Mouse (Mus musculus) lung, adult 2 months (tissue): ENCODE results near the gene Gsta2. TPM values are rescaled to one million over a fixed set of nuclear protein-coding genes. Genes with fewer than 3 reads are reported as not detected.
"Not testable (repeated sequence)": the region's sequence is repeated elsewhere in the genome, so short reads cannot be mapped to it uniquely, and the experiment has no call there.

ENCODE experiments used
- DNase-seq: peaks from one replicate; pipeline ENCODE4 v3.0.0; 2022
- H3K4me1 ChIP-seq: fragments of 200-500 bp; 2 replicates; pipeline ENCODE4 v1.6.1; 2011; ENCODE audit warnings: low read length; ENCODE audit not compliant: control insufficient read depth, insufficient read depth
- H3K4me3 ChIP-seq: fragments of 200-500 bp; replicated peaks from 2 replicates; pipeline ENCODE3; 2011; ENCODE audit warnings: low read depth, mild to moderate bottlenecking, control low read depth, low read length; ENCODE audit errors: extremely low read depth
- CTCF ChIP-seq: fragments of 200-500 bp; IDR thresholded peaks from 2 replicates; pipeline ENCODE4 v1.5.1; 2011; ENCODE audit warnings: mild to moderate bottlenecking, low read length, control low read depth; ENCODE audit not compliant: insufficient read depth
- POLR2A ChIP-seq: fragments of 200-500 bp; IDR thresholded peaks from 2 replicates; pipeline ENCODE4 v1.6.1; 2011; ENCODE audit warnings: low read depth, mild to moderate bottlenecking, control low read depth, low read length, borderline replicate concordance; ENCODE audit errors: extremely low read depth
- WGBS: fragments of 180-500 bp; shearing (Covaris S2); methylation state at CpG from one replicate; pipeline ENCODE4 v1.1.7; 2018; 5-methylcytosine and 5-hydroxymethylcytosine counted together
- polyA plus RNA-seq: library from polyadenylated mRNA; depleted of rRNA; stranded (reverse); fragments of >200 nt; gene quantifications from 2 replicates; pipeline ENCODE4 v1.2.3, GENCODE M21; 2012

Gene Gsta2
- polyA plus RNA-seq, 1 experiment, result 5.0 TPM

DNA sequence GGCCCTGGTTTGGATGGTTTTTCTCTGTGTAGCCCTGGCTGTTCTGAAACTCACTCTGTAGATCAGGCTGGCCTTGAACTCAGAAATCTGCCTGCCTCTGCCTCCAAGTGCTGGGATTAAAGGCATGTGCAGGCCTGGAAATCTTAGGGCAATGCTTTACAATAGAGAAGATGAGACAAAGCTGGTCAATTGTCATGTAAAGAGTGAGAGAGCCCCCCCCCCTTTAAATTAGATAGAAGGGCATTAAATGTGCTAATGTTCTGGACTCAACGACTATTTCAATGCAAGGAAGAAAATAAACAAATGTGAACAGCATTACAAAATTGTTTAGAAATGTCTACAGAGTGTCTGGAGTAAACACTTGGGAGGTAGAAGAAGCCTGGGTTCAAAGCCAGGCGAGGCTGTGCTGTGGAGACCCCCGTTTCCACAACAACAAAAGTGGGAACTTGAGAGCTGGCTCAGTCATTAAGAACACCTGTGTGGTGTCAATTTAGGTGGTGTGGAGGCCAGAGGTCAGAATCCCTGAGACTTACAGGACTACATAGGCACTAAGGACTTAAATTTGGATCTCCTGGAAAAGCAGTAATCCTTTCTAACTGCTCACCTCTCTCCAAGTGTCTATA lies 13.2 kb upstream of the Gsta2 start:
- 66% methylated on average over 3 of the region's 3 CpGs for WGBS
- H3K4me1 ChIP-seq, result no peaks in the 10 kb centered on the region
- TF ChIP-seq POLR2A (no peak), CTCF (no peak)
- DNase-seq, result no peak
- H3K4me3 ChIP-seq, result no peak overlapping the region

DNA sequence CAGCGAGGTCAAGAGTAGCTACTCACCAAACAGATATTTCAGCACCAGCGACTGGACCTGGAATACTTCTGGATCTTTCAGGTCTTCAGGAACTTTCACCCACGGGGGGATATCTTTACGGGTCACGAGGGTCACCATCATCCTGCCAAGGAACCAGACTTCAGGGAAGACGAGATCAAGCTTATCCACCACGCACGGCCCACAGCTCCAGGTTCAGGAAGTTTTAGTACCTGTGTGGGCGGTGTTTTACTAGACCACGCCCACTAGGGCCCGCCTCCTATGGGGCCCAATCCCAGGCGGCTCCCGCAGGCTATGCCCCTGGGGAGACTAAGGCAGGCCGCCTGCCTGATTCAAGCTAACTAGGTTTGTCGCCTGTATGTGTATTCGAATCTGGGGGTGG lies 12.4 kb upstream of the Gsta2 start, which contains the start of gene Dppa5a:
Gene Dppa5a (minus strand): TSS at position 219 of the 400 bp plus-strand sequence.
- WGBS, result 89% methylated on average over 16 of the region's 16 CpGs
- not testable (repeated sequence) for DNase-seq, H3K4me3 ChIP-seq, H3K4me1 ChIP-seq

DNA sequence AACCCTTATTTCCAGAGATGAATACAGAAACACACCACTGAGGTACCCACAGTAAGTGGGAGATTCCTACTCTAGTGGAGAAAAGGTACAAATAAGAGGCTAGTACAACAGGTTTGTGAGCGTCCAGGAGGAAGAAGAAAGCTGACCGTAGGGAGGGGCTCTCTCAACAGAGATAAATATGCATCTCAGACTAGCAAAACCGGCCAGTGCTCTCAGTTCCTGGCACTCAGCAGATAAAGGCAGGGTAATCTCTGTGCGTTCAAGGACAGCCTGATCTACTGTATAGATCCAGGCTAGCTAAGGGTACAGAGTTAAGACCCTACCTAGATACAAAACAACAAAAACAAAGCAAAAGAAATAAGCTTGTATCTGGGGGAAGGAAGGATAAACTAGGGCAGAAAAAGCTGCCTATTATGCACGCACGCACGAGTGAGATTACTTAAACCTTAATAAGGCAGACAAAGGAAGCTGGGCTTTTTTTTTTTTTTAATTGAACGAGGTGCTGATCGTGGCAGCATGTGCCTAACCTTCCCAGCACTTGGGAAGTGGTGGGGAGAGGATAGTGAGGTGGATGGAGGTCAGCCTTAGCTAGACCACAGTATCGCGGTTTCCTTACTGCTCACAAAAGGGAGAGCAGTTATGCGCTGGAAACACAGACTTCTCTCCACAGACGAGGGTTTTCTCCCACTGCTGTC lies 10.4 kb upstream of the Gsta2 start:
- WGBS, result 56% methylated on average over 13 of the region's 13 CpGs
- H3K4me3 ChIP-seq, result no peak overlapping the region
- no peaks in the 10 kb centered on the region; the same call in 1 of the 2 replicates for H3K4me1 ChIP-seq
- TF ChIP-seq CTCF (no peak), POLR2A (no peak)
- no peak for DNase-seq

DNA sequence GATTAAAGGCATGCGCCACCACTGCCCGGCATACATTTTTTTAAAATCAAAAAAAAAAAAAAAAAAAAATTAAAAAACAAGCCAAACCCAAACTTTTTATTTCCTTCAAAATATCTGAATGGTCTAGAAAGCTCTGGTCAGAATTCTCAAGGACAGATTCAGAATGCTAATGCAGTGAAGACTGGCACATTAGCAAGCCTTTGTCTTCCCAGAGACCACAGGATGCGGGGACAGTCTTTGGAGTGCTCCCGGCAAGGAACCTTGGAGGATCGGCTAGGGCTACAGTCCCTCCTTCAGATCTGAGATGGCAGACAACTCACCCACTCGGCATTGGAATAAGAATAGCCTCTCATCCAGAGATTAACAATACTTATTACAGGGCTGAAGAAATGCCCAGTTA lies 9.1 kb upstream of the Gsta2 start:
- Histone ChIP-seq H3K4me1 (no peaks in the 10 kb centered on the region; the same call in 1 of the 2 replicates), H3K4me3 (no peak overlapping the region)
- TF ChIP-seq POLR2A (no peak), CTCF (no peak)
- DNase-seq, result no peak
- 93% methylated on average over 6 of the region's 6 CpGs for WGBS

DNA sequence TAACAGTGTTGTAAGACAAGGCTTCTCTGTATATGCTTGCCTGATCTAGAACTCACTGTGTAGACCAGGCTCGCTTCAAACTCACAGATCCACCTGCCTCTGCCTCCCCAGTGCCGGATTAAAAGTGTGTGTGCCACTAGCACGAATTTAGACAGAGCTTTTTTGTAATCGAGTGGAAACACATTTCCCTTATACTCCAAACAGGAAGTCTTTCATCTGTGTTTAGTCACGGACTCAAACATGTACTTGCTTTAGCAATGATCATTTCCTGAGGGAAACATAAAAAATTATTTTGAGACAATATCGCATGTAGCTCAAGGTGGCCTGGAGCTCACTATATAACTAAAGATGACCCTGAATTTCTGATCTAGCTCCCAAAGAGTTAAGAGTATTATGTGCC lies 7.8 kb upstream of the Gsta2 start:
- TF ChIP-seq CTCF, result no peak
- TF ChIP-seq POLR2A, result no peak
- Histone ChIP-seq H3K4me1 (no peaks in the 10 kb centered on the region; the same call in 1 of the 2 replicates), H3K4me3 (no peak overlapping the region)
- DNase-seq, result no peak
- 34% methylated on average over 6 of the region's 6 CpGs for WGBS

DNA sequence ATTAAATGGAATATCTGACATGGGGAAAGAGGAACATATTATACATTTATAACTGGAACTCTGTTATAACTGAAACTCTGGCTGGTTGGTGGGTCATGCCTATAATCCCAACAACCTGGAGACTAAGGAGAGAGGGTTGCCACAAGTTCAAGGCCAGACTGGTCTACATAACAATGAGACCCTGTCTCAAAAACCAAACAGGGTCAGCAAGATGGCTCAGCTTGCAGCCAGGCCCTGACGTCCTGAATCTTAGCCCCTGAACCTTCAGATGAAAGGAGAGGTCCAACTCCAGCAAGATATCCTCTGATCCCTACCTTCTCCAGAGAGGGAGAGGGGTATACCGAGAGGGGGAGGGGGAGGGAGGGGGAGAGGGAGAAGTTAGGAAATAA lies 4.9 kb upstream of the Gsta2 start:
- no peaks in the 10 kb centered on the region; the same call in 1 of the 2 replicates for H3K4me1 ChIP-seq
- TF ChIP-seq CTCF (no peak), POLR2A (no peak)

DNA sequence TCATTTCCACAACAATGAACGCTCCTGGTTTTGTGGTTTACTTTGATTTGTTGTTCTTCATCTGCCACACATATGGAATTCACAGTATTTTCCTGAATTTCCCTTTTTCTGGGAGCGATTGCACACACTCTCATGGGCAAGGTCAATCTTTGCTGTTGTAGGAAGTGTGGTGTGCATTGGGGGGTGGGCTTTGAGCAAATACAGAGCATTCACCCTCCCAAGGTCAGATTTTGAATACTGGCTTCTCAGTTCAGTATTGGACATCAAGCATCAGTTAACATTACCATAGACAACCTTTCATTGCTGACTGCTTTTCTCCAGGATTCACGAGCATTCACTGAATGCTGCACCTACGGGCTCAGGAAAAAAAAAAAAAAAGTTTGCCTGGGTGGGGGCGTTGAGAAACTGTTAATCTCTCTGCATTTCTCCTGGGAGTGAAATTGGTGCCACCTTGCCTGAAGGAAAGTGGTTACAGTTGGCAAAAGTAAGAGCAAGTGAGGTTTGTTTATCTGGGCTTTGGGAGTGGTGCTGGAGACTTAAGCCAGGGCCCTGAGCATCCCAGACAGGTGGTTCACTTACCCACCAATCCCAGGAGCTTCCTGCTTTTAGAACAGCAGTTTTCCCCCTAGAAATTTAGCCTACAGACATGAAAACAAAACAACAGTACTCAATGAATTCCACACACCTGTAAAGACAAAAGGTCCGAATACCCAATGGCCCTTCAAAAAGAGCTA lies 4.3 kb upstream of the Gsta2 start:
- TF ChIP-seq CTCF, result no peak
- TF ChIP-seq POLR2A, result no peak
- WGBS, result 85% methylated on average over 6 of the region's 6 CpGs
- DNase-seq, result no peak

More for the DNA sequence above, 4.9 kb upstream of the Gsta2 start:
- 51% methylated on average over 2 of the region's 2 CpGs for WGBS
- no peak overlapping the region for H3K4me3 ChIP-seq
- no peak for DNase-seq

DNA sequence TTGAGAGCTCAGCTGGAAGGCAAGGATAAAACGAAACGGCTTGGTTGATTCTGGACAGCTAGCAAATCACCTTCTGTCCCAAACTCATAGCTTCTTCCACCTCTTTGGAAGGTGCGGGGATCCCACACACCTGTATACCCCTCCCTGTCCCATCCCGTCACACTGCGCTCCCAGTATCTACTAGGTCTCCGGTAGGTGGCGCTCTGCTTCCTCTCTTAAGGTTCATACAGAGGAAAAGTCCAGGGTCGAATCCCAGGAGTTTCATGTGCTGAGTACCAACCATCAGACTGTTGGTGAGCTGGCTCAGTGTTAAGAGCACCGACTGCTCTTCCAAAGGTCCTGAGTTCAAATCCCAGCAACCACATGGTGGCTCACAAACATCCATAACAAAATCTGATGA lies 2.5 kb upstream of the Gsta2 start:
- Histone ChIP-seq H3K4me3 (no peak overlapping the region), H3K4me1 (no peaks in the 10 kb centered on the region; the same call in 1 of the 2 replicates)
- peak; percentile 61 for DNase-seq
- WGBS, result 9% methylated on average over 9 of the region's 9 CpGs
- TF ChIP-seq POLR2A, result no peak
- peak; percentile 76 for TF ChIP-seq CTCF

More for the DNA sequence above, 4.3 kb upstream of the Gsta2 start:
- Histone ChIP-seq H3K4me3 (no peak overlapping the region), H3K4me1 (no peaks in the 10 kb centered on the region; the same call in 1 of the 2 replicates)

DNA sequence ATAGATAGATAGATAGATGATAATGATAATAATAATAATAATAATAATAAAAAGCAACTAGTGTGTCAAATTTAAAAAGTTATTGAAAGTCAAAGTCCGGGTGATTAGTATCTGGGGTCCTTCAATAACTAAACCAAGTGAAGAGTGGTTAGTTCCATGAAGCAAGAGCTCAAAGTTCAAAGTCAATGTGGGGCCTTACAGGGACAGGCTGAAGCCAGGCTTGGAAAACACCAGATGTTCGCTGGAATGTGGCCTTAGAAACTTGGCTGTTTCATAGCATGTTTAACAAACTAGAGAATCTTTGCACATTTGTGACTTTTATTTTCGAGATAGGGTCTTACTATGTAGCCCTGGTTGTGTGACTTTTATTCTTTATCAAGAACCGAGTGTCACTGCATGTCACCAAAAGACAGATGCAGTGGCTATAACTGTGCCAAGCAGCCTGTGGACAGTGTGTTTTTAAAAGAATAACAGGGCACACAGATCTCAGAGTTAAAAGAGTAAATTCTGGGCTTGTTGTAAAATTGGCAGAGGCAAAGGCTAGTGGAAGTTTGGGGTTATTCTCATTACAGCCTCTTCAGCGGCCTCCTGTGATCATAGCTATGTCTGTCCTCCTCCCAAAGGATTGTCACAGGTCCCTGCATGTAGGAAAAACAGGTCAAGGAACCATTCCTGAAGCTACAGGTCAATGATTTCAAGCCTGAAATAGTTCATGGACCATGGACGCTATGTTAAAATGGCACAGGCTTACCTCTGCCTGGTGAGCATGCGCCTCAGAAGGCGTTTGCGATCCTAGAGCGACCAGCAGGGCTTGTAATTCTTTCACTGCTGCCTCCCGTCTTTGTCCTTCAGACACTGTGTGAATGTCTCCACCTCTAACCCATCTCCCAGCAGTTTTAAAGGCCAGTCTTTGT lies 666 bp downstream of the Gsta2 start:
- no peak overlapping the region for H3K4me3 ChIP-seq
- WGBS, result 76% methylated on average over 11 of the region's 11 CpGs
- no peak for TF ChIP-seq POLR2A
- TF ChIP-seq CTCF, result no peak
- H3K4me1 ChIP-seq, result no peaks in the 10 kb centered on the region; the same call in 1 of the 2 replicates
- no peak for DNase-seq
